Mouse (Mus musculus) megakaryocyte-erythroid progenitor cell, adult 5-6 weeks (primary cell): Measurements from ENCODE around the gene Aloxe3. TPM values are rescaled to one million over a fixed set of nuclear protein-coding genes. Genes with fewer than 3 reads are reported as not detected.
A peak's percentile ranks its signal among the peaks of the same experiment; 100 is the strongest.

ENCODE experiments used
- ATAC-seq: replicated peaks from 2 replicates; pipeline ENCODE4 v1.8.0; 2016; ENCODE audit warnings: mild to moderate bottlenecking, inconsistent platforms; ENCODE audit not compliant: severe bottlenecking, poor library complexity, low FRiP score, low TSS enrichment
- total RNA-seq, 2 experiments: library from RNA; stranded (forward) in 1 of 2; stranded (reverse) in 1 of 2; fragments of 200-1000, 215-1000 nt in 1 of 2; fragments of >200 nt in 1 of 2; fragmentation: Nextera tagmentation in 1 of 2; gene quantifications; 2 replicates each; pipeline ENCODE4 v1.2.3; 2014 to 2017

The Aloxe3 gene
- total RNA-seq, 2 experiments from 2014 or later: not detected

- no peak for ATAC-seq
These were observed 19.9 kb upstream of the Aloxe3 start for GRCm38 (mm10) chr11:69105796-69106195.

GRCm38 (mm10) chr11:69106299-69106698, 19.4 kb upstream of the Aloxe3 start:
- no peak for ATAC-seq

GRCm38 (mm10) chr11:69106842-69107241, 18.9 kb upstream of the Aloxe3 start:
- ATAC-seq: no peak

GRCm38 (mm10) chr11:69107676-69108075, 18.0 kb upstream of the Aloxe3 start:
- no peak for ATAC-seq

GRCm38 (mm10) chr11:69108223-69108622, 17.5 kb upstream of the Aloxe3 start:
- ATAC-seq: no peak

GRCm38 (mm10) chr11:69109032-69109900, 16.4 kb upstream of the Aloxe3 start:
- ATAC-seq: no peak

- ATAC-seq: peak; percentile 59
These were observed 15.2 kb upstream of the Aloxe3 start for GRCm38 (mm10) chr11:69110319-69111046.

GRCm38 (mm10) chr11:69111051-69111810, 14.5 kb upstream of the Aloxe3 start:
- ATAC-seq: no peak

GRCm38 (mm10) chr11:69111865-69112264, 13.8 kb upstream of the Aloxe3 start:
- no peak for ATAC-seq

- no peak for ATAC-seq
These were observed 11.7 kb upstream of the Aloxe3 start for GRCm38 (mm10) chr11:69114018-69114417.

GRCm38 (mm10) chr11:69114621-69115020, 11.1 kb upstream of the Aloxe3 start:
- no peak for ATAC-seq

- no peak for ATAC-seq
These were observed 8.9 kb upstream of the Aloxe3 start for GRCm38 (mm10) chr11:69116843-69117242.

- ATAC-seq: 0 out of 2 replicates have a peak, but pooled peaks have one; percentile 19
These were observed 7.7 kb upstream of the Aloxe3 start for GRCm38 (mm10) chr11:69117737-69118695.

GRCm38 (mm10) chr11:69118765-69119164, 6.9 kb upstream of the Aloxe3 start:
- 0 out of 2 replicates have a peak, but pooled peaks have one; percentile 16 for ATAC-seq

- ATAC-seq: no peak
These were observed 6.1 kb upstream of the Aloxe3 start for GRCm38 (mm10) chr11:69119446-69120155.

- ATAC-seq: no peak
These were observed 5.3 kb upstream of the Aloxe3 start, which contains the start of gene Hes7 for GRCm38 (mm10) chr11:69120221-69121000. Gene Hes7 (plus strand): TSS chr11:69120404.

GRCm38 (mm10) chr11:69121001-69121740, 4.5 kb upstream of the Aloxe3 start:
- no peak for ATAC-seq
